Mouse (Mus musculus): ENCODE results near the gene Foxj2.

Gene Foxj2

GRCm38 (mm10) chr6:122813640-122814039 is 6.1 kb upstream of the Foxj2 start:
- DNase-seq (ENCODE audit: low spot score in 2 of 2), result no peak

GRCm38 (mm10) chr6:122820071-122820798 is 521 bp downstream of the Foxj2 start:
- DNase-seq (ENCODE audit: low spot score in 2 of 2), result peak; percentile 28 to 61

- peak; percentile 58 to 66 for DNase-seq (ENCODE audit: low spot score in 2 of 2)
Observed at GRCm38 (mm10) chr6:122820799-122821650, 1.3 kb downstream of the Foxj2 start.

GRCm38 (mm10) chr6:122821822-122822221 is 2.1 kb downstream of the Foxj2 start:
- DNase-seq (ENCODE audit: low spot score in 2 of 2), result peak; percentile 44

- no peak for DNase-seq (ENCODE audit: low spot score in 2 of 2)
Observed at GRCm38 (mm10) chr6:122824086-122824485, 4.4 kb downstream of the Foxj2 start.

GRCm38 (mm10) chr6:122825166-122825565 is 5.5 kb downstream of the Foxj2 start:
- DNase-seq (ENCODE audit: low spot score in 2 of 2), result no peak

GRCm38 (mm10) chr6:122825923-122826742 is 6.4 kb downstream of the Foxj2 start:
- peak; percentile 69 to 72 for DNase-seq (ENCODE audit: low spot score in 2 of 2)

GRCm38 (mm10) chr6:122828086-122828485 is 8.4 kb downstream of the Foxj2 start:
- DNase-seq (ENCODE audit: low spot score in 2 of 2), result peak in 1 of 2 experiments; percentile 19

- no peak for DNase-seq (ENCODE audit: low spot score in 2 of 2)
Observed at GRCm38 (mm10) chr6:122832880-122833279, 13.2 kb downstream of the Foxj2 start.

GRCm38 (mm10) chr6:122834365-122834764 is 14.7 kb downstream of the Foxj2 start:
- DNase-seq (ENCODE audit: low spot score in 2 of 2), result peak; percentile 42 to 47

GRCm38 (mm10) chr6:122836974-122837373 is 17.3 kb downstream of the Foxj2 start:
- no peak for DNase-seq (ENCODE audit: low spot score in 2 of 2)

GRCm38 (mm10) chr6:122837539-122837938 is 17.8 kb downstream of the Foxj2 start:
- no peak for DNase-seq (ENCODE audit: low spot score in 2 of 2)

- no peak for DNase-seq (ENCODE audit: low spot score in 2 of 2)
Observed at GRCm38 (mm10) chr6:122843759-122844158, 24.0 kb downstream of the Foxj2 start.

GRCm38 (mm10) chr6:122852696-122853095 is 33.0 kb downstream of the Foxj2 start:
- no peak for DNase-seq (ENCODE audit: low spot score in 2 of 2)

GRCm38 (mm10) chr6:122854552-122854951 is 34.8 kb downstream of the Foxj2 start:
- DNase-seq (ENCODE audit: low spot score in 2 of 2), result no peak

- no peak for DNase-seq (ENCODE audit: low spot score in 2 of 2)
Observed at GRCm38 (mm10) chr6:122855955-122856354, 36.2 kb downstream of the Foxj2 start, which contains the start of gene C3ar1. TSS of gene C3ar1 (minus strand) at chr6:122856161.

GRCm38 (mm10) chr6:122862434-122862833 is 42.7 kb downstream of the Foxj2 start:
- DNase-seq (ENCODE audit: low spot score in 2 of 2), result no peak

- DNase-seq (ENCODE audit: low spot score in 2 of 2), result peak in 1 of 2 experiments; percentile 24
Observed at GRCm38 (mm10) chr6:122862871-122863270, 43.2 kb downstream of the Foxj2 start.

GRCm38 (mm10) chr6:122867914-122868313 is 48.2 kb downstream of the Foxj2 start:
- DNase-seq (ENCODE audit: low spot score in 2 of 2), result no peak

- no peak for DNase-seq (ENCODE audit: low spot score in 2 of 2)
Observed at GRCm38 (mm10) chr6:122869846-122870245, 50.1 kb downstream of the Foxj2 start.

GRCm38 (mm10) chr6:122872800-122873199 is 53.1 kb downstream of the Foxj2 start:
- DNase-seq (ENCODE audit: low spot score in 2 of 2), result peak; percentile 79 to 83
